Comparison of ENCODE assay signal across 9 mouse cellular contexts in the genomic region with DNA sequence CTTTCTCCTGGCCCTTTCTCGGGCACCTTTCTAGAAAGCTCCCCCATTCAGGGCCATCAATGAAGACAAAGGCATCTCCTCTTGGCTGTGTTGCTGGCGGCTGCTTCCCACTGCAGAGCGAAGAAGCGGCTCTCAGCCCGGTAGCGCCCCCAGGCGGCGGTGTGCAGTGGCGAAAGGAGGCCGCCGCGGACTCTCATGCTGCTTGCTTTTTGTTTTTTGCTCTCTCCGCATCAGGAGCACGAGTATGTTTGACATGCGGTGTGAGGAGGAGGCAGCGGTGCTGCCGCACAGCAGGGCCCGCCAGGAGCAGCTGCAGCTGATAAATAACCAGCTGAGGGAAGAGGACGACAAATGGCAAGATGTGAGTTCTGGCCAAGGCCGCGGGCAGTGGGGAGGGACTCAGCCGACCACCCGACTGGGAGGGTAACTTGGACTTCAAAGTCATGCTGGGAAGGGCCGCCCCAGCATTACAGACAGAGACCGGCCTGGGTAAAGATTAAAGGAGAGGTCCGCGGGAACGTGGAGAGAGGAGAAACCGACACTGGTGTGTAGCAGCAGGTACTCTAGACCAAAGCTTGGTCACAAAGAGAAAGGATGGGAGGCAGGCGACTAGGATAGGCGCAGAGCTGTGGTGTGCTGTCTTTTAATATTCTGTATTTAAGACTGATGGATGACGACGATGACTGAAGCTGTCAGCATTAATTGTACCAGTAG.
A peak's percentile ranks its signal among the peaks of the same experiment; 100 is the strongest.
DNase-seq lines count a peak whose midpoint lies in the region; ATAC-seq and TF ChIP-seq lines count a peak whose summit lies in the region.
"Had no signal": no experiment of that assay in that cellular context is flagged by ENCODE, and none has a peak within 500 bp of the region (broad histone marks: within the 10 kb centered on the region; RNA-seq: fewer than 3 reads in every experiment).

No protein-coding gene starts in this region.

- DNase-seq in 3134 (ENCODE audit: extremely low read depth, insufficient read length, low spot score), result peak; percentile 12
- peak; percentile 96 for DNase-seq in brain, embryonic 14.5 days (ENCODE audit: low read depth)
- DNase-seq in forebrain, embryonic 10.5 days (ENCODE audit: extremely low spot score, low spot score), result peak; percentile 90
- peak; percentile 81 for DNase-seq in kidney, postnatal 14 days
- DNase-seq in liver, embryonic 11.5 days (ENCODE audit: low spot score), result peak; percentile 74
- peak; percentile 66 for DNase-seq in thymus, postnatal 4 days

- WGBS in forebrain, embryonic 10.5 days, result 1% methylated on average over 33 of the region's 33 CpGs
- WGBS in heart, embryonic 15.5 days, result 7% methylated on average over 33 of the region's 33 CpGs
- 2% methylated on average over 33 of the region's 33 CpGs for WGBS in liver, embryonic 11.5 days
- WGBS in neural tube, embryonic 14.5 days, result 1% methylated on average over 33 of the region's 33 CpGs

- TF ChIP-seq CTCF in brain, embryonic 14.5 days (IDR thresholded peaks at IDR 0.05; ENCODE audit: borderline replicate concordance, extremely low read depth, insufficient read depth, insufficient read length), result peak; percentile 89

- H3K4me3 ChIP-seq in forebrain, embryonic 10.5 days, result peak overlapping the region; percentile 59
- peak overlapping the region; percentile 42 for H3K4me3 ChIP-seq in heart, embryonic 15.5 days
- H3K4me3 ChIP-seq in liver, embryonic 11.5 days (ENCODE audit: low read depth, low read length), result peak overlapping the region; percentile 40
- H3K4me3 ChIP-seq in neural tube, embryonic 14.5 days (ENCODE audit: low read depth, low read length), result peak overlapping the region; percentile 25

- TF ChIP-seq POLR2A in brain, embryonic 14.5 days (IDR thresholded peaks at IDR 0.05; ENCODE audit: borderline replicate concordance, extremely low read depth, insufficient read depth, insufficient read length, poor library complexity, severe bottlenecking), result no peak

- peaks cover 21% of the 10 kb centered on the region for H3K27me3 ChIP-seq in forebrain, embryonic 10.5 days (ENCODE audit: poor library complexity, severe bottlenecking)
- H3K27me3 ChIP-seq in heart, embryonic 15.5 days, result peaks cover 60% of the 10 kb centered on the region
- H3K27me3 ChIP-seq in liver, embryonic 11.5 days (replicated peaks; ENCODE audit: control insufficient read depth, insufficient read depth, low read length), result peaks cover 14% of the 10 kb centered on the region
- no peaks in the 10 kb centered on the region for H3K27me3 ChIP-seq in neural tube, embryonic 14.5 days (ENCODE audit: control insufficient read depth, insufficient read depth, low read length)

- H3K4me1 ChIP-seq in forebrain, embryonic 10.5 days, result peaks cover 33% of the 10 kb centered on the region
- H3K4me1 ChIP-seq in heart, embryonic 15.5 days (replicated peaks), result peaks cover 6% of the 10 kb centered on the region; the same call in 1 of the 2 replicates
- no peaks in the 10 kb centered on the region; the same call in 1 of the 2 replicates for H3K4me1 ChIP-seq in liver, embryonic 11.5 days (replicated peaks; ENCODE audit: control insufficient read depth, insufficient read depth, low read length)
- H3K4me1 ChIP-seq in neural tube, embryonic 14.5 days (ENCODE audit: control insufficient read depth, insufficient read depth, low read length), result peaks cover 15% of the 10 kb centered on the region

- H3K9me3 ChIP-seq in forebrain, embryonic 10.5 days, result no peaks in the 10 kb centered on the region
- no peaks in the 10 kb centered on the region for H3K9me3 ChIP-seq in heart, embryonic 15.5 days (replicated peaks)
- H3K9me3 ChIP-seq in liver, embryonic 11.5 days (ENCODE audit: control insufficient read depth, low read length), result no peaks in the 10 kb centered on the region
- no peaks in the 10 kb centered on the region for H3K9me3 ChIP-seq in neural tube, embryonic 14.5 days (ENCODE audit: control insufficient read depth, low read length)

- H3K9ac ChIP-seq in heart, embryonic 15.5 days, result 0 out of 2 replicates have a peak overlapping the region, but pooled peaks have one; percentile 35
- H3K9ac ChIP-seq in liver, embryonic 11.5 days (ENCODE audit: low read depth, low read length), result no peak overlapping the region
- H3K9ac ChIP-seq in neural tube, embryonic 14.5 days (replicated peaks; ENCODE audit: low read depth, low read length), result peak overlapping the region; percentile 53

- peak; percentile 31; the same call in 1 of the 2 replicates for ATAC-seq in heart, embryonic 15.5 days (replicated peaks; ENCODE audit: insufficient number of reproducible peaks, insufficient read depth, low FRiP score, low read depth)
- peak; percentile 41; the same call in 1 of the 2 replicates for ATAC-seq in liver, embryonic 11.5 days (replicated peaks; ENCODE audit: low FRiP score)
- peak; percentile 92 for ATAC-seq in neural tube, embryonic 14.5 days (ENCODE audit: low read depth)

- peaks cover 5% of the 10 kb centered on the region; the same call in 1 of the 2 replicates for H3K36me3 ChIP-seq in forebrain, embryonic 10.5 days (replicated peaks)
- H3K36me3 ChIP-seq in heart, embryonic 15.5 days, result no peaks in the 10 kb centered on the region
- no peaks in the 10 kb centered on the region for H3K36me3 ChIP-seq in liver, embryonic 11.5 days (ENCODE audit: control insufficient read depth, insufficient read depth, low read length)
- H3K36me3 ChIP-seq in neural tube, embryonic 14.5 days (ENCODE audit: control insufficient read depth, insufficient read depth, low read length), result no peaks in the 10 kb centered on the region
- H3K36me3 ChIP-seq: G1E had no signal

- peak overlapping the region; percentile 72 for H3K4me2 ChIP-seq in heart, embryonic 15.5 days
- H3K4me2 ChIP-seq in liver, embryonic 11.5 days, result peak overlapping the region; percentile 67
- H3K4me2 ChIP-seq in neural tube, embryonic 14.5 days (ENCODE audit: low read depth, low read length), result peak overlapping the region; percentile 52

- H3K27ac ChIP-seq in forebrain, embryonic 10.5 days, result peak overlapping the region; percentile 87
- H3K27ac ChIP-seq in heart, embryonic 15.5 days, result no peak overlapping the region
- H3K27ac ChIP-seq in liver, embryonic 11.5 days (ENCODE audit: low read depth, low read length), result no peak overlapping the region
- H3K27ac ChIP-seq in neural tube, embryonic 14.5 days (ENCODE audit: low read depth, low read length), result peak overlapping the region; percentile 75

Comparison
In these comparisons a context has a peak if more than half of its experiments do, and no peak if none do; other contexts are left out.
1. DNase-seq: peak in every context shown above with its lines; median percentile 96 in brain, embryonic 14.5 days; 90 in forebrain, embryonic 10.5 days; 81 in kidney, postnatal 14 days; 74 in liver, embryonic 11.5 days; 66 in thymus, postnatal 4 days; 12 in 3134.
2. H3K27ac ChIP-seq: peak in forebrain, embryonic 10.5 days (single experiment) and neural tube, embryonic 14.5 days (single experiment); none in heart, embryonic 15.5 days (single experiment) and liver, embryonic 11.5 days (single experiment).
3. ATAC-seq: peak in every context shown above with its lines; median percentile 92 in neural tube, embryonic 14.5 days; 41 in liver, embryonic 11.5 days; 31 in heart, embryonic 15.5 days.
4. Peak in every context shown above with its lines, with median percentiles within 50 percentile points of each other: H3K4me3 ChIP-seq and H3K4me2 ChIP-seq.